Mouse (Mus musculus) c-Kit-positive CD71-positive TER-119-positive erythroid progenitor cells, embryonic 14.5 days (primary cell): ENCODE data around the gene Stab2.

Experiments
- DNase-seq: peaks from one replicate; pipeline ENCODE4 v3.0.0-alpha.2; 2013; ENCODE audit warnings: low spot score

The Stab2 gene

DNA sequence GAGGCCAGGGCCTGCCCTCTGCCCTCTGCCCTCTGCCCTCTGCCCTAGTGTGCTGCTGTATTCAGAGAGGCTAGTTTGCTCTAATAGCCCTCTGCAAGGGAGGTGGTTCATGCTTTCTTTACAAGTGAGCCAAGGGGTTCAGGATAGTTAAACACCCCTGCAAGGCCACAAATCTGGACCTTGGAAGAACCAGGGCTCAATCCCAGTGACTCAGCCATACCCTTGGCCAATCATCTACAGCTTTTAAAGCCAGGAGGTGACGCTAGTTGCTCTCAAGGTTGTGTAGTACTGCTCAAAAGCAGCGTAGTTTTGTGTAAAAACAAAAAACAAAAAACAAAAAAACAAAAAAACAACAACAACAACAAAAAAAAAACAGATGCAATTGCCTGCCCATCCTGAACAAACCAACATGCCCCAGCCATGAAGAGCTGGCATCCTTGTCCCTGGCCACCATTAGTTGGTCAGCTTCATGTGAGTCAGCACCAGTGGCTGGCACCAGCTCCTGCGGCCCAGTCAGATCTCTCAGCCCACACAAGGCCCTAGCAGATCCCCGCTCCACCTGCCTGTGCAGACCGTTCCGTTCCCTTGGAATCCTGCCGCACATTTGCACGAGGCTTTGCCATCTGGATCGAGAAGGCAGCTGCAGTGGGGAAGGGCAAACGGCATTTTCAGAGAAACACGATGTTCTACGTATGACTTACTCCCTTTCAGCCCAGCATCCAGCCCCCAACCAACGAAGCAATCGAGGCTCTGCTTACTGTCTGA is 117.5 kb downstream of the Stab2 start:
- DNase-seq, result no peak

DNA sequence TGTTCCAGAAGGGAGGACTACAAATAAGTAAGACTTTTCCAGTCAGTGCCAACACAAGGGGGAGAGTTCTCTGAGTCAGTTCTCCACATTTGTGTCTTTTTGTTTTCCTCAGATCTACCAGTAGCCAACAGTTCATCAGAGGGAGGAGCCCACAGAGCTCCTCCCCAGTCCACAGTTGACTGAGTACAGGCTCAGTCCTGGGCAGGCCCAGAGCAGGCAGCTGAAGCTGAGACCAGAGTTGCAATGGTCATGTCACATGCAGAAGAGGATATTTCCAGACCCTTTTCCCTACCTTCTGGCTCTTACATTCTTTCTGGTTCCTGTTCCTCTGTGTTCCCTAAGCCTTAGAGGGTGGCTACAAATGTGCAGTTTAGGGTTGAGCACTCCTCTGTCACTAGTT is 118.4 kb downstream of the Stab2 start:
- no peak for DNase-seq

DNA sequence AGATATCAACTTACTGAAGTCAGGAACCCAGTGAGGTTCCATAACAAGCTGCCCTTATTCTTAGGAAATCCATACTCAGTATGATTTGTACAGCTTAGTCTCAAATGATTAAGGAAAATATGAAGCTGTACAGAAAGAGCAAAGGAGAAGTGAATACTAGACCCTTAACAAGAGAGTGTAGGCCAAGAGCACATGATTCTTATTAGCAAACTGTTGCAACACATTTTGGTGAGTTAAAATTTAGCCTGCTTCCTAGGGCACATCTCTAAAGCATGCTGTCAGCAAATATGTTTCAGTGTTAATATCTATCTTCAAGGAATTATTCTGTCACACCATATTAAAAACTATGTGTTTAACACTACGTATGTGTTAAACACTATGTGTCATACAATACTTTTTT is 121.4 kb downstream of the Stab2 start:
- no peak for DNase-seq

DNA sequence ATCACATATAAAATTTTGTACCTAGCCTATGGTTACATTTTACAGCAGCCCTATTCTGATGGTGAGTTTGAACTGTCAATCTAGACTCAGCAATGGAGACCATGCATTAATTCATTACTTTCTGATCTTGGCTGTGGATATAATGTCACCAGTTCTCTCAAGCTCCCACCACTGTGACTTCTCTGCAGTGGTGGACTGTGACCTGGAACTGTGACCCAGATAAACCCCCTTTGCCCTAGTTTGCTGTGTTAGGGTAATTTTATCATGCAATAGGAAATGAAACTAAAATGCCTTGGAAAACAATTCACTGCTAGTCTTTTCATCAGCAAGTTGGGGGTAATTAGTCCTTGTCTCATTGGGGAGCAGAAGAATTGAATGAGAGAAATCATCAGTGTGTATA is 126.4 kb downstream of the Stab2 start:
- DNase-seq, result no peak

GRCm38 (mm10) chr10:86880071-86880806 is 127.6 kb downstream of the Stab2 start:
- DNase-seq, result no peak

GRCm38 (mm10) chr10:86878721-86879120 is 129.1 kb downstream of the Stab2 start:
- no peak for DNase-seq

DNA sequence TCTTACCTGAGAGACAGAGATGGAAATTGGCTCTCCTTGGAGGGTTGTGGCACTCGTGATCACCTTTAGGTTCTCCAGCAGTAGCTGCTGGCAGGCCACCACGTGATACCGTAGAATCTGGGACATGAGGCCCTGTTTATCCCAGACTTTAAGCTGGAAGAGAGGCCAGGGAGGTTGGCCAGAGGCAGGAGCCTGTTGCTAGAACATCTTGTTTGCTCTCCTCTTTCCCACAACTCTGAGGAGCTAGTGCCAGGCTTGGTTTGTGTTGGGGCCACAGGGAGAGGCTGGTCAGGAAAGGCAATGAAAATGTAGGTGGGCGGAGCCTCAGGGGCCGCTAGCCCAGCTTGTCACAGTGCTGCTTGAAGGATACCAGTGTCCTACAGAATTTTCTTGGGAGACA is 135.2 kb downstream of the Stab2 start:
- no peak for DNase-seq

- DNase-seq, result no peak
These were observed 135.7 kb downstream of the Stab2 start for GRCm38 (mm10) chr10:86872121-86872520.

DNA sequence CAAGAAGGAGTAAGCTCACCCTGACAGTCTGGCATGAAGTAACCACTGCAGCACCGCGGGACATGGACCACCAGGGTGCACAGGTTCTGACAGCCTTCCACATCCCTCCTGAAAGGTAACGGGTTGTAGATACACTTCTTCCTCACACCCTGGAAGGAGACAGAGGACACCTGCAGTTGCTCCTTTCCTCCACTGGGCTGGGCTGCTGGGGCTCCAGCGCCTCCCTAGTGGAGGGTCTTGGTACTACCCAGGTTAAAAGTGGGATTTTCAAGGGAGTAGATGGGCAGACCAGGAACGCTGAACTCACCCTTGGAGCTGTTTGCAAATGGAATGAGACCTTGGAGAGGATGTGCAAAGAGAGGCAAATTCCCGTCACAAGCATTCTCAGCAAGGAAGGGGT is 144.4 kb downstream of the Stab2 start:
- DNase-seq, result no peak

GRCm38 (mm10) chr10:86862496-86862895 is 145.3 kb downstream of the Stab2 start:
- DNase-seq, result no peak

GRCm38 (mm10) chr10:86860396-86860795 is 147.4 kb downstream of the Stab2 start:
- DNase-seq, result no peak

DNA sequence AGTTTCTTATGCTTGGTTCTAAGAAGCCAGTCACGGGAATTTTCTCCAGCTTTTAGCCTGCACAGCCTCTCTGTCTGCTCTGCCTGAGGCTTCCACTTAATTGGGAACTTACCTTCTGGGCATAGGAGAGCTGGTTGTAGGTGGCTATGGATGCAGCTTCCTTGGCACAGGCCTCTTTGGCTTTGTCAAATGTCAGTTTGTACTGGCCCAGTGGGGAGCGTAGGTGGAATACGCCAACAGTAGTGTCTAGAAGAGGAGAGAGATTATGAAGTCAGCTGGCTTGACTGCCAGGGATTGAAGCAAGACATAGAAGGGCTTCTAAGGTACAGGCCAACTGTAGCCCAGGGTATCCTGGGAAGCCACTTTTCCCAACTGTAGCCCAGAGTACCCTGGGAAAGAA is 154.4 kb downstream of the Stab2 start:
- DNase-seq, result no peak

DNA sequence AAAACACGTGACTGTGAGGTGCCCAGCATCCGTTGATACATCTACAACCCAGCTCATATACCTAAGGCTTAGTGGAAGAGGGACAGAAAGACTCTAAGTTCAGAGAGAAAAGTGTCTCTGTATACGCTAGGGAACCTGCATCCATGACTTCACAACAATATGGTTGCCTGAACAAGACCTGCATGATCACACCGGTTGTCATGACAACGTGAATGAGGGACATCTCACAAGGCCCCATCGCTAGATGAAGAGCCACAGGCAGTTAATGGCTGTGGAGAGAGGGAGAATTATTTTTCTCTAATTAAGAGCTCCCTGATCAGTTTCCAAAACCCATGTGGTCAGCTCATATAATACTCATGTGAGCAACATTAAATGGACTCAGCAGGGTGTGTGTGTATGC is 155.7 kb downstream of the Stab2 start:
- DNase-seq, result no peak

- no peak for DNase-seq
These were observed 158.3 kb downstream of the Stab2 start for GRCm38 (mm10) chr10:86849508-86849907.

- DNase-seq, result no peak
These were observed 158.7 kb downstream of the Stab2 start for GRCm38 (mm10) chr10:86849087-86849486.

DNA sequence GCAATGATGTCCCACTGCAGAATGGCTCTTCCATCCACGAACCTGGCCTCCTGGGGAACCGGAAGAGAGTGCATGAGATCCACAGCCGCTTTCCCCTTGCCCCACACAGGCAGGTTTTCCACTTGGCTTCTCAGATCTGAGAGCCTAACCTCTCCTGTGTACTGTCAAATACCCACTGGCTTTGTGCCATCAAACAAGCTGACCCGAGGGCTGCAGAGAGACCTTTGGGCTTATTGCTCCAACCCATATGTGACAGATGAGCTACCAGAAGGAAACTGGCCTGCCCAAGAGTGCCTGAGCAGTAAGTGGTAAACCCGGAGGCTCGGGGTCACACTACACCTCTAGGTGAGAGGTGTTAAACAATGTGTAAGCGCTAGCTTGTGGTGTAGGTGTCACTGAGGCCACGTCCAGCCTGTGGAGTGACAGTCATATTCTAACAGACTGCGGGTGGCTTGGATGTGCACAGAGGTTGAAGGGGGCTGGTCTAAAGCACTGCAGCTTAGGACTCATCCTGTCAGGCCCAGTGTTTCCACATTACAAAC is 160.8 kb downstream of the Stab2 start:
- DNase-seq, result no peak

- no peak for DNase-seq
These were observed 165.2 kb downstream of the Stab2 start for GRCm38 (mm10) chr10:86842659-86843058.

- no peak for DNase-seq
These were observed 169.0 kb downstream of the Stab2 start for GRCm38 (mm10) chr10:86838827-86839226.

- no peak for DNase-seq
These were observed 171.0 kb downstream of the Stab2 start for GRCm38 (mm10) chr10:86836784-86837183.

DNA sequence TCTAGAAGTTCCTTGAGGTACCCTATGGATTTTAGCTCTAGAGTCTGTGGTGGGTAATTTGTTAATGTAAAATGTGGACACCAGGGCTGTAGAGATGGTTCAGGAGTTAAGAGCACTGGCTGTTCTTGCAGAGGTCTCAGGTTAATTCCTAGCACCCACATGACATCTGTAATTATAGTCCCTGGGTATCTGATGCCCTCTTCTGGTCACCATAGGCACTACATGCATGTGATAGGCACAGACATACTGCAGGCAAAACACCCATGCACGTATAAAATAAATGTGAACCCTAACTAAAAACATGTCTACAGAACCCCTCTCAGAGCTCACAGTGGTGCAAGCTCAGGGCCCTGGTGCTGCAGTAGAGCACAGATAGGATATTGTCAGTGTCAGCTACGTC is 178.3 kb downstream of the Stab2 start:
- no peak for DNase-seq

- no peak for DNase-seq
These were observed 179.3 kb downstream of the Stab2 start for GRCm38 (mm10) chr10:86828221-86829135.

- DNase-seq, result no peak
These were observed 180.9 kb downstream of the Stab2 start for GRCm38 (mm10) chr10:86826929-86827328.
